Mouse (Mus musculus) urinary bladder, postnatal 4 days (tissue): ENCODE measurements around the gene 4933415F23Rik.
"Not testable (repeated sequence)": the region's sequence is repeated elsewhere in the genome, so short reads cannot be mapped to it uniquely, and the experiment has no call there.

ENCODE experiments used
- DNase-seq, 2 experiments: peaks; one replicate each; pipeline ENCODE4 v3.0.0; 2021 to 2022; ENCODE audit warnings: low spot score in 2 of 2

Gene 4933415F23Rik

GRCm38 (mm10) chr1:23102021-23102420 is at the start of gene 4933415F23Rik:
4933415F23Rik (minus strand) TSS chr1:23102253.
- no peak for DNase-seq

GRCm38 (mm10) chr1:23151722-23152121 is 49.7 kb upstream of the 4933415F23Rik start:
- DNase-seq: no peak

GRCm38 (mm10) chr1:23146198-23146873 is 44.3 kb upstream of the 4933415F23Rik start:
- DNase-seq: no peak

- DNase-seq: no peak
Measured at GRCm38 (mm10) chr1:23141121-23141811, 39.2 kb upstream of the 4933415F23Rik start.

GRCm38 (mm10) chr1:23140530-23140929 is 38.5 kb upstream of the 4933415F23Rik start:
- not testable (repeated sequence) for DNase-seq

GRCm38 (mm10) chr1:23120901-23121300 is 18.8 kb upstream of the 4933415F23Rik start:
- DNase-seq: no peak

GRCm38 (mm10) chr1:23119406-23119805 is 17.4 kb upstream of the 4933415F23Rik start:
- DNase-seq: no peak

- DNase-seq: no peak
Measured at GRCm38 (mm10) chr1:23117423-23117822, 15.4 kb upstream of the 4933415F23Rik start.

- DNase-seq: no peak
Measured at GRCm38 (mm10) chr1:23109191-23109590, 7.1 kb upstream of the 4933415F23Rik start.

- no peak for DNase-seq
Measured at GRCm38 (mm10) chr1:23102881-23103280, 828 bp upstream of the 4933415F23Rik start.

GRCm38 (mm10) chr1:23099791-23100190 is 2.3 kb downstream of the 4933415F23Rik start:
- DNase-seq: no peak

GRCm38 (mm10) chr1:23098451-23098850 is 3.6 kb downstream of the 4933415F23Rik start:
- DNase-seq: no peak

GRCm38 (mm10) chr1:23097996-23098395 is 4.1 kb downstream of the 4933415F23Rik start:
- no peak for DNase-seq

GRCm38 (mm10) chr1:23067715-23068114 is 34.3 kb downstream of the 4933415F23Rik start:
- no peak for DNase-seq

- no peak for DNase-seq
Measured at GRCm38 (mm10) chr1:23064717-23065475, 37.2 kb downstream of the 4933415F23Rik start.

- DNase-seq: no peak
Measured at GRCm38 (mm10) chr1:23063946-23064345, 38.1 kb downstream of the 4933415F23Rik start.

GRCm38 (mm10) chr1:23061614-23062373 is 40.3 kb downstream of the 4933415F23Rik start:
- DNase-seq: no peak

- no peak for DNase-seq
Measured at GRCm38 (mm10) chr1:23060056-23060455, 42.0 kb downstream of the 4933415F23Rik start.
